Mouse (Mus musculus): ENCODE data around the gene Ly6g.
A peak's percentile ranks its signal among the peaks of the same experiment; 100 is the strongest.

DNA sequence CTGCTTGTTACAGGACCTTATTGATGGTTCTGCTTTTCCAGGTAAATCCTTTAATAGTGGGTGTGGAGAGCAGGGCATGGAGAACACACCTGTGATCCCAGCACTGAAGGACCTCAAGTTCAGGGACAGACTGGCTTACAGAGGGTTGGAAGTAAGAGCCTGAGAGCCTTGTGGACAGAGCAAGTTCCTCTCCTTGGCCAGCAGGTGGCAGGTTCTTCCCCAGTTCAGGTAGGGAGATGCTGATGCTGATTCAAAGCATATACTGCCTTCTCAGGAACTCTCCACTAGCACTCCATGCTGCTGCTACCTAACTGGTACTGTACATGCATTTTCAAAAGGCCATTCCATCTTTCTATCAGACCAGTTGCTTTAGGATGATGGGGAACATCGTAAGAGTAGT, 20.5 kb downstream of the Ly6g start:
- TF ChIP-seq CTCF (IDR thresholded peaks at IDR 0.05; ENCODE audit: insufficient read depth, low read length): peak; percentile 85
- no peak for TF ChIP-seq POLR2A (IDR thresholded peaks at IDR 0.05; ENCODE audit: borderline replicate concordance, extremely low read depth, low read depth, low read length)
